Mouse (Mus musculus): ENCODE measurements at regions not wholly inside any gene's neighbourhood (a gene's known extent, or its start where the extent isn't known, plus 50 kb on each side); places are given as distances from the start of the nearest gene placed in this dataset.

DNA sequence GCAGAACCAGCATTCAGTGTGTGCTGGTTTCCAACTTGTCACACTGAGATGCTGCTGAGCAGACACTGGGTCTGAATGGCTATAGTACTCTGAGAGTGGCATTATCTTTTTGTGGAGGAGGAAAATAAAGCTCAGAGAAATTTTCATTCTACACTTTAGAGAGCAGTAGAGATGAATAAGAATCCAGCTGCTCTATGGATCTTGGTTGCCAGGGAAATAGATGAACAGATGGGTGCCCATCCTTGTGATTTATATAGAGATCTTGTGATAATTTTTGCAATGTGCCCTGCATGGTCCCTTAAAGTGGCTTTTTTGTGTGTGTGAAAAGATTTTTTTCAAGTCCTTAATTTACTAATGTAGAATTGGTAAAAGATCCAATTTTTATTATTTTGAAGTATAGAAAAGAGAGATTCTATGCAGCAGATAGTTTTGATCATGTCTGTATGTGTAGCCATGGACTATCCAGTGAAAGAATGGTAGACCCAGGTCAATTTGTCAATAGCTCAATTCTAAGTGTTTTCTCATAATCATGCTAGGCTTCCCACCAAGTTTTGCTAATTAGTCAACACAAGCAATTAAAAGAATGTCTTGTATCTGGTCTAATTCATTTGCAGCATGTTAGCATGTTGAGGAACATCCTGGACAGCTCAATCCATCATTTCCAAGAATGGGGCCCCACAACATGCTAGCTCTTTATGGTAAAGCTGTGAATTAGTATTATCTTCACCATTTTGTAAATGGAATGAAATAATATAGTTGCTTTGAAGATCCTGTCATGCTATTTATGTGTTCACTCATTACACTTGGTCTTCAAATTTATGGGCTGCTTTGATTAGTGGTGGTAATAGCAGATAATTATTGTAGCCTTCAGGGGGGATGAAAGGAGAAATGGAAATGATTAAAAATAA is 184.7 kb downstream of the Snx13 start:
- no peak for DNase-seq

DNA sequence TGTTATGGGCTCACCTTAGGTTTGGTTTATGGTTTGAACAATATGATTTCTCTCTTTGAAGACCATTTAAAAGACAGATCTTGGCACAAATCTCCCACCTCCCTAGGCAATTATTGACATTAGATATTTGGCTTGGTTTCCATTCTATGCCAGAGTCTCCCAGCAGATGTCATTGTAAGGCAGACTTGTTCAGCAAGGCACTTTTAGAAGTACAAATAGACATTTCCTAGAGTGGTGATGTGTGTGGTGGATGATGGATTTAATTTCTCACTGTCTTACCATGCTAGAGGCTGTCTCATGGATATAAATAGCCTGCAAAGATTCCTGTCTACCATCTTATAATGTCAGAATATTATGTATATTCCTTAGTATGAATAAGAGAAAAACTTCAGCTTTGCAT is 173.4 kb downstream of the Snx13 start:
- peak; percentile 46 for DNase-seq

DNA sequence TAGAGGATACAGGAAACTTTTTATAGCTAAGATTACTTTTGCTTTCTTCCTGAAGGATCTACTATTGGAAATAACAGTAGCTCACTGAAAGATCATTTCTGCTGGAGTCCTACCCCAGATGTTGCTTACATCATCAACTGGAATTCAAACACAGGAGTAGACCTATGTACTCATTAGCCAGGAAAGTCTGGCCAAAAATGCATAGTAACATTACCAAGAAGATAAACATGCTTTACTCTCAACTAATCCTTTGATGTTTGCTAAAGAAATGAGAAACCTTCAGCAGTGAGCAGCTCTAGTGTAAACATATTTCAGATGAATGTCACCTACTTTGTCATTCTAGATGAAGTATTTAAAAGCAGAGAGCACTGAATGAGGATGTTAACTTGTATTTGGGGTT is 173.0 kb downstream of the Snx13 start:
- DNase-seq: no peak

DNA sequence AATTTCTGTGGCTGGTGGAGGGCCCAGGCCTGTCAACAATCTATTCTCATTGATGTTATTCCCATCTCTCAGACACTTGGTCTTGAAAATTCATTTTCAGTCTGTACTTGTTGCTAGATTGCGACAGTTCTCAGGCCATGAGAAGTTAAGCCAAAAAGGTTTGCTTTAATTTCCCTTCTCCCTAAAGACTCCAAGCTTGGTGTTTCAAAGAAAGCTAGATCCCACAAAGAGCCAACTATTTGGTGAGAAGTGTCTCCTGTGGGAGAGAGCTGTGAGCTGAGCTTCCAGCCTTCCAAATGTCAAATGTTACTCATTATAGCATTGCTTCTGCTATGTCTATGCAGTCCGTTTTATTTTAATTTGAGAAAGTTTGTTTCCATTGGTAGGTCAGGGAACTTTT is 169.7 kb downstream of the Snx13 start:
- no peak for DNase-seq

DNA sequence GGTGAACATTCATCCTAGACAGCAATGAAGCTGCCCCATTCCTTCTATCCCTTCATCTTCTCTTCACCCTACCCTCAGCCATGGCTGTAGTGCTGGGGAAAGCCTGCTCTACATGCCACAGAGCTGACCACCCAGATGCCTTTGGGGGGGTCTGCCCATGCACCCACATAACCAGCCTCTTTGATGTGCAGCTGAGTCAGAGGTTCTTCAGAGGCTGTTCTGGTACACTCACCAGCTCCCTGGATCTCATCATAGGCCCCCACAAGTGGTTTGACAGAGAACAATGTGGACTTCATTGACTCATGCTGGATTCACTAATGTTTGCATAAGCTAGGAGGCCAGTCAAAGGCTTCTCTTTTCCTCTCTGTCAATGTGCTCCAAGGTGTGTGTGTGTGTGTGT is 162.4 kb downstream of the Snx13 start:
- no peak for DNase-seq

DNA sequence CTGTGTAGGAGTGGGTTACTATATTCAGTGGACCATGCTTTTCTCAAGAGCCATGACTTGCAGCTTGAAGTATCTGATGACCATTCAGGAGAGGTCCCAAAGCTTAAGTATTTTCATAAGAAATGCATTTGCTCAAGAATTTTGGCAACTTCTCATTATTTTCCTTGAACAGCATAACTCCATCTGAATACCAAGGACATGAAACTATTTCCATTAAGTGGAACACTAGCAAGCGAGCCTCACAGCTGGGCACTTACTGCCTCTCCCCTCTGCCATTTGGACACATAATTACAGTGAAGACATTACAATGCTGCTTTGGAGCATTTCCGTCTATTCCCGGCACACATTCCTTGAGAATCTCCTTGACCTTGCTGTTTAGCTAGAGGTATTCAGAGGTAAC is 160.6 kb downstream of the Snx13 start:
- no peak for DNase-seq

DNA sequence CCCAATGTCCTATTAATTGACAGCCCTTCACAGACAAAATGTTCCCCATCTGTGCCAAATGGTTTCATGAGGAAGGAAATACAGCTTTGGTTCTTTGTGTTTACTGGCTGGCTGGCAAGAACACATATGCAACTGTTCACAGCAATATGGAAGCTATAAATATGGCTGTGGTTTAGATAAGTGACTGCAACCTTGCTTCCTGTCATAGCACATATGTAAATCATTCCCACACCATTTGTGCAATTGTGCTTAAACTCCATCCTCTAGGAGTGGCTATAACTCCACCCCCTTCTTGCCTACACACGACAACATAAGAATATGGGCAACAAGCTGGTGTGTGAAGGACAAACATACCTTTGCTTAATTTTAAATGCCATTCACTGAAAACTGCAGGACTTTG is 156.4 kb downstream of the Snx13 start:
- no peak for DNase-seq

DNA sequence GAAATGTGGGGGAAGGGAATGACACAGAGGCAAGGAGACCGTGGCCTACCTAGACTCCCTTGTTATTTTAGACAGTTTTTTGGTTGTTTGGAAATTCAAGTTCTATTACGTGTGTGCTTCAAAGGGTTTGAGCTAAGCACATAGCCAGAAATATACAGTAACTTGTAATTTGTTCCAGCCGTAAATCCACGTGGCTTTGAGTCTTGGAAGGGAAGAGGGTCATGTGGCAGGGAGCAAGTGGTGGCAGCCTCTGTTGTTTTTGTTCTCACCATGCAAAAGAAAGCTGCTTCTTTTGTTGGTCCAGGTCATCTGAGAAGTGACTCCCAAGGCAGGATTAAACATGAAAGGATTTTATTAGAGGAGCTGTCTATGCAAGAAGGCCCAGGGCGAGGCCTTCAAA is 153.1 kb downstream of the Snx13 start:
- no peak for DNase-seq

All from lung, postnatal 36 days (tissue).